Mouse (Mus musculus): ENCODE measurements at regions not wholly inside any gene's neighbourhood (a gene's known extent, or its start where the extent isn't known, plus 50 kb on each side); places are given as distances from the start of the nearest gene placed in this dataset.

DNA sequence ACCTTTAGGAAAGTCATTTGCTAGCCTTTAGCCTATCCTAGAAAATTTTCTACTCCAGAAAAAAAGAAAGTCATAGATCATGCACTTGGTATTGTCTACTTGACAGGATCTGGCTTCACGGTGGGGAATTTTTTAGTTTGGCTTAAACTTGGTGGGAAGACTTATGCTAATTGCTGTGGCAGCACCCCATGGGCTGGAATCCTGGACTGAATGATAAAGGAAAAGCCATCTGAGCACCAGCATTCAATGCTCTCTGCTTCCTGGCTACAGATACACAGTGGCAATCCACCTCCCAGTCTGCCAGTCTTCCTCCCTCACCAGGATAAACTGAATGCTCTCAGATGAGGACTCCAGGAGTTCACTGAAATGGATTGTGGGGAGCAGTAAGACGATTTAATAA is 220.1 kb downstream of the Diras2 start:
- DNase-seq (ENCODE audit: low read depth, low spot score): peak; percentile 79

- DNase-seq (ENCODE audit: low read depth, low spot score): no peak
Observed at GRCm38 (mm10) chr13:52318276-52318675, 212.8 kb downstream of the Diras2 start.

- no peak for DNase-seq (ENCODE audit: low read depth, low spot score)
Observed at GRCm38 (mm10) chr13:52323691-52324090, 207.4 kb downstream of the Diras2 start.

GRCm38 (mm10) chr13:52324378-52324777 is 206.7 kb downstream of the Diras2 start:
- DNase-seq (ENCODE audit: low read depth, low spot score): peak; percentile 24

DNA sequence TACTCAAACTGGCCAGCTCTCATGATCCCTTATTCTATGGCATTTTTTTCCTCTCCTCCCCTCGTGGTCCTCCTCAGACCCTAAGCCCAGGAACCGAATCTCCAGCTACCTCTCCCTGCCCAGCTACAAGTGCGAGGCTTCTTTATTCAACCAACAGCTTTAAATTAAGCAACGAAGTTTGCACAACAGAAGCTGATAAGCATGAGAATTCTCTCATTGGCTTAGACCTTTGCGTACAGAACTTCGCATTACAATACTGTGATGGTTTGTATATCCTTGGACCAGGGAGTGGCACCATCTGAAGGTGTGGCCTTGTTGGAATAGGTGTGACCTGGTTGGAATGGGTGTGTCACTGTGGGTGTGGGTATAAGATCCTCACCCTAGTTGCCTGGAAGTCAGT is 205.4 kb downstream of the Diras2 start:
- DNase-seq (ENCODE audit: low read depth, low spot score): peak; percentile 80

GRCm38 (mm10) chr13:52327734-52328133 is 203.3 kb downstream of the Diras2 start:
- DNase-seq (ENCODE audit: low read depth, low spot score): no peak

GRCm38 (mm10) chr13:52328766-52329165 is 202.3 kb downstream of the Diras2 start:
- no peak for DNase-seq (ENCODE audit: low read depth, low spot score)

GRCm38 (mm10) chr13:52331068-52331467 is 200.0 kb downstream of the Diras2 start:
- DNase-seq (ENCODE audit: low read depth, low spot score): no peak

DNA sequence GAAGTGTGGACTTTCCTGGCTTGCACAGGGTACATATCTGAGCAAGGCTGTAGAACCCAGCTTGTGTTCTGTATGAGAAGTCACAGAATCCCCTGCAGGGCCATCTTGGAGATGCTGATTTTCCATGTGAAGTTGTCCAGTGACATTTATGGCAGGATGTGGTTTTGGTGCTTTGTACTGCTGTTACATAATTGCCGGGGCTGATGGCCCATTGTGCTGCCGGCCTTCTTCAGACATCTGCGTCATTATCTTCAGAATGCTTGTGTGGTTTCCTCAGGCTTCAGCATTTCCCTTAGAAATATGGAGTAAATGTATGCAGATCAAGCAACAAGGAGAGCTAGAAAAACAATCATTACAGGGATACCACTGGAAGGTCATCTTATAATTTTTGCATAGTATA is 196.1 kb downstream of the Diras2 start:
- DNase-seq (ENCODE audit: low read depth, low spot score): no peak

DNA sequence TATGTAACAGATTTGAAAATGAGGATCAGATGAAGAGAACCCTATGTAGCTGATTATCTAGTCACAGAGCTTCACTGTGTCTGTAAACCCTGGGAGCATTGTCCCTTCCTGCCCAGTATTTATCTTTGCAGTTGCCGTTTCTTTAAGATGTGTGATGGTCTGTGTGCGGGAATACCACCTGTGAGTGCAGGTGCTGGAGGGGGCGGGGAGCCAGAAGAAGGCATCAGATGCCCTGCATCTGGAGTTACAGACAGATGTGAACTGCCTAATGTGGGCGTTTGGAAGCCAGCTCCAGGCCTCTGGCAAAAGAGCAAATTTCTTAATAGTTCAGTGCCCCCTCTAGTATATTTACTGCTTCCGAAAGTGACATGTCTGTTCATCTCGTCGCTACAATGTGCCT is 193.1 kb downstream of the Diras2 start:
- DNase-seq (ENCODE audit: low read depth, low spot score): no peak

GRCm38 (mm10) chr13:52339156-52339555 is 191.9 kb downstream of the Diras2 start:
- DNase-seq (ENCODE audit: low read depth, low spot score): peak; percentile 31

- DNase-seq (ENCODE audit: low read depth, low spot score): no peak
Observed at GRCm38 (mm10) chr13:52341981-52342380, 189.1 kb downstream of the Diras2 start.

- DNase-seq (ENCODE audit: low read depth, low spot score): no peak
Observed at GRCm38 (mm10) chr13:52344383-52344782, 186.7 kb downstream of the Diras2 start.

DNA sequence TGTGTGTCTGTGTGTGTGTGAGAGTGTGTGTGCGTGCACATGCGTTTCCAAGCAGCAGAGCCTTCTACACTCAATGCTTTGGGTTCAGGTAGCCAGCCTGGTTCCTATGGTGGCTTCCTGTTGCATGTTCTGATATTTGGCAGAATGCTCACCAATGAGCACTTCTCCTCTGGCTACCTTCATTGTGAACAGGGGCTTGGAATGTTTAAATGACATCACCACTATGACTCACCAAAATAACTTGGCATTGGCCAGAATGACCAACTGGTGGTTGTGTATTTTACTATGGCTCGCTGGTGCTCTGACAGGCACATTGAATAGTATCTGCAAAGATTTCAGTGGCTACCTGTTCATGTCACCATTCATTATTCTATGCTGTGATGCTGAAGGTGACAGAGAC is 186.2 kb downstream of the Diras2 start:
- no peak for DNase-seq (ENCODE audit: low read depth, low spot score)

DNA sequence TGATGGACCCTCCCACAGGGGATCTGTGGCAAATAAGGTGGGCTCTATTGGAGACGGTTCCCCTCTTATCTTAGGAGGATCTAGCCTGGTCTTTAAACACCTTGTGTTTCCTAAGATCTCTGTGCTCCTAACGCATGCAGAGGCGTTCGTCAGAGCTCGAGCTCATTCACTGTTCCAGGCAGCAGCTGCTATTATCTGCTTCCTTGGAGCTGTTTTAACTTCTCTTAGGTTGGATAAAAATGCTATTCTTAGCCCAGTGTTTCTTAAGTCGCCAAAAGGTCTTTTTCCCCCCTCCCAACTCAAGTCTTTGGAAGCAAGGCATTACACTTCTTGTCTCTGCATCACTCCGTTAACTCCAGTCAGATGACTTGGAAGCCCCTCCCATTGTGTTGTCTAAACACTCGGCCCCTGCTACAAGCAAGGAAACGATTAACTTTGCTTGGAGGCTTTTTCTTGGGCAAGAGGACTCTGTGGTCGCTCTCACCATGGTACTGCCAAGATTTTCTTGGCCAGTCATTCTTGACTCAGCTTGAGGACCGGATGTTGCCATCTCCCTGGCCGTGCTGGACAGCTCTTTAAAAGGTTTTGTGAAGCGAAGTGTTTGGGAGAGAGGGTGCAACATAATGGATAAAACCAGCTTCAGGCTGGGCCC is 185.6 kb downstream of the Diras2 start:
- no peak for DNase-seq (ENCODE audit: low read depth, low spot score)

- no peak for DNase-seq (ENCODE audit: low read depth, low spot score)
Observed at GRCm38 (mm10) chr13:52346027-52346375, 185.1 kb downstream of the Diras2 start.

DNA sequence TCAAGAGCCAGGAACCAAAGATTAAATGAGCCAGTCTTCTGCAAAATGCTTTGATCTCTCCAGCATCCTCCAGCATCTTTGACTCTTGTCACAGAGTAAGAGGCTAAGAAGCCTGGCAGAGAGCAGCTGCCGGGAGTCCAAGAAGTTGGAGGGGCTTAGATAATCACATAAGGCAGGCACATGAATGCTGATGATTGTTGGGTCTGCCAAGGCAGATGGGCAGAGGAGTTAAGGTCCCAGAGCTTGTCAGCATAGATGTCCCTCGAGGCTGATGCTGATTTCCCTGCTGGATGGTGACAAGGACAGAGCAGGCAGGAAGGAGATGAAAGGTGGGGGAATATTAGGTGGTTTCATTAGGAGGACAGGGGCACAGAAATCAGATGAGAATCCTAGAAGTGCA is 183.4 kb downstream of the Diras2 start:
- DNase-seq (ENCODE audit: low read depth, low spot score): no peak

DNA sequence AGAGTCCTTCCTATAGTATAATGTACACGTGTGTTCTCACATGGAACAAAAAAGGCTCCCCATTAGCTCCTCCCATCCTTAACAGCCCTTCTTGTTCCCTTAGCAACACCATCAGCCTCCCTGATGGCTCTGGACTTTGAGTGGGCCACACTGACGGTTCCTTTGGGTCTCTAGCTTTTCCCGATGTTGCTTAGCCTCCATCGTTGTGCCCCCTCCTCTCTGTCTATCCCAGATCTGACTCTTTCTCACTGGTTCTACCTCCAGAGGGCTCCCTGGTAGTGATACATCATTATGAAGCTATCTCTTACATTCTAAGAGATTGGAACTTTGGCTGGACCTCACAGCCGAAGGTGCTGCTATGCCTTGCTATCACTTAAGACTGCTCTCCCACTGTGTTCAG is 181.5 kb downstream of the Diras2 start:
- no peak for DNase-seq (ENCODE audit: low read depth, low spot score)

DNA sequence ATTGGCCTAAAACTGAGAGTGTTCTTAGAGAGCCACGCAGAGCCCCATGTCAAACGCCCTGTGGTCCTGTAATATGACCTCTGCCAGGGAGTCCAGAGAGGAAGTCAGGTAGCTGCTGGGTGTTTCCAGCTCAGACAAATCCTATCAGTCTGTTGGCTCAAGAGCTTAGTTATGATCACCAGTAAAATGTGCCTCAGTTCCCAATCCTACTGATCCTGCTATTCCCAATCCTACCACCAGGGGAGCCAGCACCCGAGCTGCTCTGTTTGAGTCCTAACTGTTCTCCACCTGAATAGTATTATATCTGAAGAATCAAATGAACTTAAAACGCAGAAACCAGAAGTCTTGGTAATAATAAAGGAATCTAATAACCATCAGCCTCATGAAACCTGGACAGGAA is 178.5 kb downstream of the Diras2 start:
- DNase-seq (ENCODE audit: low read depth, low spot score): peak; percentile 75

- DNase-seq (ENCODE audit: low read depth, low spot score): no peak
Observed at GRCm38 (mm10) chr13:52353437-52353836, 177.6 kb downstream of the Diras2 start.

DNA sequence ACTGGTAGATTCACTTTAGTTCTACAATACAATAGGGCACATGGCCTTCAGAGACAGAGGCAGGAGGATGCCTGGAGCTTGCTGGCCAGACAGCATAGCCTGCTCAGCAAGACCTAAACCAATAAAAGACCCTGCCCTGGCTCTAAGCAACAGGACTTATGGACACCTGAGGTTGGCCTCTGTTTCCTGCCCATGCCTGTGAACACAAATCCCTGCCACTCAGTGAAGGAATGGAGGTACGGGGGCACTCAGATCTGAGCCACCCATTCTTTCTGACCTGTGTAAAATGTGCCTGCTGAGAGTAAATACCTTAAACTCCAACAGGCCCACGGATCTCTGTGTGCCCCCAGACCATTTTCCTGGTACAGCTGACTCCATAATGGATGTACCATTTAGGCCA is 177.1 kb downstream of the Diras2 start:
- DNase-seq (ENCODE audit: low read depth, low spot score): no peak

DNA sequence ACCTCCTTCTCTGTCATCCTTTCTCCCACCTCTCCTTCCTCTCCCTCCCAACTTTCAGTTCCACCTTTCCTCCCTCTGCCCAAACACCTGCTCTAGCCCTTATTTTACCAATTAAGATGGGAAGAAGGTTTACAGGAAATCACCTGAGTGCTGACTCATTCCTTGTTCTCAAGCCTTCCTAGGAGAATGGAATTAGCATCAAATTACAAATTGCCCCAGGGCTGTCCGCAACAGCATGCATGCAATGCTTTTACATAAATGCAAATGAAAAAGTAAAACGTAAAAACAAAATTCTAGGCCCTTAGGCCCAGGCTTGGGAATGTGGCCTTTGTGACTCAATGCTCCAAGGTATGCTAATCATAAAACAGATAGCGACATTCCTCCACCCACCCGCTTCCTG is 175.2 kb downstream of the Diras2 start:
- DNase-seq (ENCODE audit: low read depth, low spot score): peak; percentile 66

DNA sequence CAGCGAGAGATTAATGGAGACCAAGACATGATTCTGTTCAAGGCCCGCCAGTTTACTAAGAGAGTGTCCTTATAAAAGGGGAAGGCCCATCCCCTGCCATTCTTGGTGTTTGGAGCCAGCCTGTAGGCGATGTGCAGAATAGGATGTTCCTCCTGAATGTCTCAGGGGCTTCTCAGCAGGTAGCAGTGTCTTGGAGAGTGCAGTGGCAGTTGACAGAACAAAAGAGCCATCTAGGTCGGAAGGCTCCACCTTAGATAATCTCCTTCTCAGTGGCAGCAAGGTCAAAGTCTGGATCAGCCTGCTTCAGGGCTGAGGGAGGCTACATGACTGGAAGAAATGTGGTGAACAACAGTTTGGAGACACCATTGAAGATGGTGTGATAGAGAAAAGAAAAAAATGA is 171.7 kb downstream of the Diras2 start:
- DNase-seq (ENCODE audit: low read depth, low spot score): peak; percentile 85

- no peak for DNase-seq (ENCODE audit: low read depth, low spot score)
Observed at GRCm38 (mm10) chr13:52361177-52361846, 169.8 kb downstream of the Diras2 start.

All from R1 (cell line).